Mouse (Mus musculus) lung, postnatal 0 days (tissue): ENCODE measurements around the gene Homer2.

ENCODE experiments used
- CTCF ChIP-seq: IDR thresholded peaks from 2 replicates; pipeline ENCODE4 v1.5.1; 2016; ENCODE audit warnings: antibody characterized with exemption, mild to moderate bottlenecking
- EP300 ChIP-seq: IDR thresholded peaks from 2 replicates; pipeline ENCODE4 v1.6.1; 2016; ENCODE audit warnings: antibody characterized with exemption, mild to moderate bottlenecking, control low read depth

DNA sequence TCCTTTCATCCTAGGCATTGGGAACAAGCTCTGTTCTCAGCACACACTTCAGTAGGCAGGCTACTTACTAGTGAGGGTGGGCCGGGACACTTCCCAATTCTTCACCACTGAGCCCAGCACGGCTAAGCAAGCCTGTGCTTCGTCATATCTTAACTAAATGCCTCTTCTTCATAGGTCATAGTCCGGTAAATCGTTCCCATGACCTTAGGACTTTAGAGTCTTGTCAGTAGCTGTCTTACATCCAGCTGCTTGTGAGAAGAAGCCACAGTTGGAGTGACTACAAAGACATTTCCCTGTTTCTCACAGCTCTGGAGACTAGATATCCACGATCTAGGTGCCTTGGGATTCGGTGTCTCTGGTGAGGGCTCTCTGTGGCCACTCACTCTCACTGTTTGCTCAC is 122.0 kb downstream of the Homer2 start:
- TF ChIP-seq CTCF (no peak), EP300 (no peak)
